Mouse (Mus musculus) liver, adult 2 months (tissue): ENCODE data around the gene Fhit.

Experiments used
- CTCF ChIP-seq: fragments of 200-500 bp; IDR thresholded peaks from 2 replicates; pipeline ENCODE4 v1.5.1; 2011; ENCODE audit warnings: low read depth, low read length, control low read depth
- POLR2A ChIP-seq: fragments of 200-500 bp; IDR thresholded peaks from 2 replicates; pipeline ENCODE4 v1.6.1; 2011; ENCODE audit warnings: low read length, control low read depth; ENCODE audit not compliant: insufficient read depth; ENCODE audit errors: extremely low read depth

DNA sequence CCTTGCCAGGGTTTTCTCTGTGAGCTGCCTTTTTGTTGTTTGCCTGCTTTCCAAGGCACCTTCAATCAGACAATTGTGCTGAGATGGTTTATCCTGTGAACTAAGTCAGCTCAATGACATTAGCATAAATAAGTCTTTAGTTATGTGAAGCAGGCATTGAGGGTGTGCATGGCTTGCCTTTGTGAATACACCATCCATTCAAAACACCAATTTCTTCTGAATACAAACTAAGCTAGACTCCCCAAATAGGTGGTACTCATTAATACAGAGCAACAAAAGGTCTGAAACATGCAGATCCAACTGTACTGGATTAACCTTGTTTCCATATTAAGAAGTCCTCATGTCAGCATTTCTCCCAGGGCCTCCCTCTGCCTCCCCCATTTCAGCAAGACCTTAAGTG, 1561.6 kb downstream of the Fhit start:
- TF ChIP-seq POLR2A (no peak), CTCF (no peak)
